Mouse (Mus musculus) forebrain, embryonic 16.5 days (tissue): ENCODE data around the gene Tmem44. TPM values are rescaled to one million over a fixed set of nuclear protein-coding genes. Genes with fewer than 3 reads are reported as not detected.

Source experiments
- ATAC-seq: fragments of 200-750 bp; cut with Nextera tagmentation; 2 replicates; pipeline ENCODE4 v1.8.0; 2017; ENCODE audit warnings: mild to moderate bottlenecking, moderate library complexity
- H3K27ac ChIP-seq: fragments of 300-500 bp; sonication (generic); 2 replicates; pipeline ENCODE4 v1.5.1; 2014; ENCODE audit warnings: low read length, control low read depth
- H3K27me3 ChIP-seq: fragments of 300-500 bp; sonication (generic); replicated peaks from 2 replicates; pipeline ENCODE4 v1.6.1; 2014; ENCODE audit warnings: low read length; ENCODE audit not compliant: control insufficient read depth, insufficient read depth
- H3K36me3 ChIP-seq: fragments of 300-500 bp; sonication (generic); 2 replicates; pipeline ENCODE4 v1.6.1; 2014; ENCODE audit not compliant: control insufficient read depth, insufficient read depth
- H3K4me1 ChIP-seq: fragments of 300-500 bp; sonication (generic); replicated peaks from 2 replicates; pipeline ENCODE4 v1.6.1; 2014; ENCODE audit warnings: low read length; ENCODE audit not compliant: control insufficient read depth, insufficient read depth
- H3K4me2 ChIP-seq: fragments of 300-500 bp; sonication (generic); 2 replicates; pipeline ENCODE4 v1.6.1; 2014; ENCODE audit warnings: mild to moderate bottlenecking, low read length, control low read depth
- H3K4me3 ChIP-seq: fragments of 300-500 bp; sonication (generic); replicated peaks from 2 replicates; pipeline ENCODE4 v1.5.1; 2014; ENCODE audit warnings: mild to moderate bottlenecking, low read length, control low read depth
- H3K9ac ChIP-seq: fragments of 300-500 bp; sonication (generic); replicated peaks from 2 replicates; pipeline ENCODE4 v1.6.1; 2014; ENCODE audit warnings: low read depth, low read length, control low read depth
- H3K9me3 ChIP-seq: fragments of 300-500 bp; sonication (generic); 2 replicates; pipeline ENCODE4 v1.6.1; 2016; ENCODE audit warnings: low read length; ENCODE audit not compliant: control insufficient read depth
- WGBS: fragments of 180-500 bp; shearing (Covaris S2); extraction: QIAGEN DNeasy Blood & Tissue Kit; methylation state at CpG from one replicate; pipeline ENCODE4 v1.1.7; 2014; 5-methylcytosine and 5-hydroxymethylcytosine counted together
- polyA plus RNA-seq: library from polyadenylated mRNA; unstranded; fragments of >200 nt; fragmentation: Nextera tagmentation; extraction: Ambion mirVana; gene quantifications from 2 replicates; pipeline ENCODE4 v1.2.1, GENCODE M21; 2015

Tmem44 gene
- 92.5 and 106 TPM in 2 replicates for polyA plus RNA-seq

- H3K4me2 ChIP-seq, result peak within 1 kb of the TSS; percentile 61
Measured at GRCm38 (mm10) chr16:30550748-30551192, at the start of gene Tmem44. TSS of gene Tmem44 (minus strand) at chr16:30550842.

GRCm38 (mm10) chr16:30599491-30600268 lies 49.0 kb upstream of the Tmem44 start, which contains the start of gene Fam43a:
TSS of gene Fam43a (plus strand) at chr16:30599723.
- peak; percentile 34; the same call in 1 of the 2 replicates for ATAC-seq
- Histone ChIP-seq H3K36me3 (no peaks in the 10 kb centered on the region), H3K9ac (peak within 1 kb of the TSS; percentile 68), H3K4me1 (peaks cover 52% of the 10 kb centered on the region), H3K4me2 (peak within 1 kb of the TSS; percentile 98), H3K27me3 (peaks cover 25% of the 10 kb centered on the region), H3K27ac (peak within 1 kb of the TSS; percentile 26; the same call in 1 of the 2 replicates), H3K4me3 (peak within 1 kb of the TSS; percentile 62), H3K9me3 (peaks cover 2% of the 10 kb centered on the region; the same call in 1 of the 2 replicates)
- under 1% methylated on average over 63 of the region's 63 CpGs for WGBS

More at GRCm38 (mm10) chr16:30550748-30551192, at the start of gene Tmem44:
- Histone ChIP-seq H3K4me3 (peak within 1 kb of the TSS; percentile 89), H3K27ac (peak within 1 kb of the TSS; percentile 85), H3K9me3 (peaks cover 10% of the 10 kb centered on the region), H3K4me1 (peaks cover 31% of the 10 kb centered on the region), H3K36me3 (peaks cover 16% of the 10 kb centered on the region), H3K9ac (peak within 1 kb of the TSS; percentile 98), H3K27me3 (no peaks in the 10 kb centered on the region)
- WGBS, result 9% methylated on average over 14 of the region's 14 CpGs
- peak; percentile 59 for ATAC-seq

GRCm38 (mm10) chr16:30596959-30597681 lies 46.5 kb upstream of the Tmem44 start:
- peak; percentile 54 for ATAC-seq
- Histone ChIP-seq H3K27ac (no peak overlapping the region), H3K4me3 (peak overlapping the region; percentile 26), H3K36me3 (no peaks in the 10 kb centered on the region), H3K27me3 (peaks cover 23% of the 10 kb centered on the region), H3K9me3 (peaks cover 2% of the 10 kb centered on the region; the same call in 1 of the 2 replicates), H3K9ac (0 out of 2 replicates have a peak overlapping the region, but pooled peaks have one; percentile 34), H3K4me1 (peaks cover 45% of the 10 kb centered on the region), H3K4me2 (peak overlapping the region; percentile 53)
- 8% methylated on average over 16 of the region's 16 CpGs for WGBS

DNA sequence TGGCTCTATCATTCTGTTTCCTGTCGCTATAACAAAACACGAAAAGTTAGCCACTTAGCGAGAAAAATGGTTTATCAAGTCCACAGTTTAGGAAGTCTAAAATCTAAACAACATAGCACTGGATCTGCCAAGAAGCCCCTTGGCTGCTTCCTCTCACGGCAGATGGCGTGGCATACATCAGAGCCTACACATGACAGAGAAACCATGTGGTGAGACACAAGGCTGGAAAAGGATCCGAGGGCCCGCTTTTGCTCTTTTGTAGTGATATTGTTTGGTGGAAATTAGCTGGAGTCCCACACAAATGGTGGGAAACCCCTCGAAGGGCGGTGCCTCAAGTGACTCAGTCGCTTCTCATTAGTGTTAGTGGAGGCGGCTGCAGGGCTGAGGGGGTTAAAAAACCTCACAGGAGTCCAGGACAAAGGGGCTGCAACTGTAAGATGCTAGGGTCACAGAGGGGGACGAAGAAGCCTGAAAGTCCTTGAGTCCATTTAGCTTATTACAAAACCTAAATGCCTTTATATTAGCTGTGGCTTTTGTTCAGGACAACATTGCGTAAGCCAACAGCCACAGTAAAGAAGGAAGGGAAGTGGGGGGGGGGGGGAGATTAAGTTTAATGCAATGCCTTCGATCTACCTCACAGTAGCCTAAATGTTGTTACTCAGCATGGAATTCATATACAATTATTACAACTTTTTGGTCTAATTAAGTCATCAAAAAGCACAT lies 45.4 kb upstream of the Tmem44 start:
- Histone ChIP-seq H3K9ac (no peak overlapping the region), H3K9me3 (no peaks in the 10 kb centered on the region), H3K4me3 (no peak overlapping the region), H3K27ac (peak overlapping the region; percentile 66), H3K36me3 (no peaks in the 10 kb centered on the region), H3K27me3 (peaks cover 14% of the 10 kb centered on the region), H3K4me2 (0 out of 2 replicates have a peak overlapping the region, but pooled peaks have one; percentile 16), H3K4me1 (peaks cover 36% of the 10 kb centered on the region)
- ATAC-seq, result peak; percentile 80
- WGBS, result 18% methylated on average over 14 of the region's 14 CpGs

- H3K27ac ChIP-seq, result no peak overlapping the region
- peaks cover 9% of the 10 kb centered on the region for H3K27me3 ChIP-seq
- no peaks in the 10 kb centered on the region for H3K9me3 ChIP-seq
- no peak for ATAC-seq
- peaks cover 29% of the 10 kb centered on the region for H3K4me1 ChIP-seq
- H3K4me2 ChIP-seq, result no peak overlapping the region
- no peaks in the 10 kb centered on the region for H3K36me3 ChIP-seq
- 42% methylated on average over 3 of the region's 3 CpGs for WGBS
- H3K9ac ChIP-seq, result no peak overlapping the region
- no peak overlapping the region for H3K4me3 ChIP-seq
Measured at GRCm38 (mm10) chr16:30595356-30595755, 44.7 kb upstream of the Tmem44 start.

DNA sequence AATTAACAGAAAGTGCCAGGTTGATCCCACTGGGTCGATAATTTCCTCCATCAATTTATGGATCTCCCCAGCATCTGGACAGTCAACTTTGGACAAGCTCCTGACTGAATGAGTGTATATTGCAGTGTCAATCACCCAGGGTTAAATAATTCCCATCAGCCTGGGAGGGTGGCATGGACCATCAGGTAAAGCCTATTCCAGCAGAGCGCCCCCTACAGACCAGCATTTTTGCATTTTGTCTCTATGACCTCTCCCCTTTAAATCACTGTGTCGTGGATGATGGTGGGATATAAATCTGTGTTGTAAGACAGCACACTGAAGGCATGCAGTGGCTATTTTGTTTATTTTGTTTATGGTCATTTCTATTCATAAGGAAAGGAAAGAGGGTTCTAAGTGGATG lies 41.3 kb upstream of the Tmem44 start:
- Histone ChIP-seq H3K9me3 (no peaks in the 10 kb centered on the region), H3K36me3 (no peaks in the 10 kb centered on the region), H3K27me3 (0 out of 2 replicates have a peak, but pooled peaks cover 4% of the 10 kb centered on the region), H3K4me3 (no peak overlapping the region), H3K4me2 (no peak overlapping the region), H3K9ac (no peak overlapping the region), H3K4me1 (peaks cover 19% of the 10 kb centered on the region), H3K27ac (no peak overlapping the region)
- ATAC-seq, result no peak
- 45% methylated on average over 3 of the region's 3 CpGs for WGBS

DNA sequence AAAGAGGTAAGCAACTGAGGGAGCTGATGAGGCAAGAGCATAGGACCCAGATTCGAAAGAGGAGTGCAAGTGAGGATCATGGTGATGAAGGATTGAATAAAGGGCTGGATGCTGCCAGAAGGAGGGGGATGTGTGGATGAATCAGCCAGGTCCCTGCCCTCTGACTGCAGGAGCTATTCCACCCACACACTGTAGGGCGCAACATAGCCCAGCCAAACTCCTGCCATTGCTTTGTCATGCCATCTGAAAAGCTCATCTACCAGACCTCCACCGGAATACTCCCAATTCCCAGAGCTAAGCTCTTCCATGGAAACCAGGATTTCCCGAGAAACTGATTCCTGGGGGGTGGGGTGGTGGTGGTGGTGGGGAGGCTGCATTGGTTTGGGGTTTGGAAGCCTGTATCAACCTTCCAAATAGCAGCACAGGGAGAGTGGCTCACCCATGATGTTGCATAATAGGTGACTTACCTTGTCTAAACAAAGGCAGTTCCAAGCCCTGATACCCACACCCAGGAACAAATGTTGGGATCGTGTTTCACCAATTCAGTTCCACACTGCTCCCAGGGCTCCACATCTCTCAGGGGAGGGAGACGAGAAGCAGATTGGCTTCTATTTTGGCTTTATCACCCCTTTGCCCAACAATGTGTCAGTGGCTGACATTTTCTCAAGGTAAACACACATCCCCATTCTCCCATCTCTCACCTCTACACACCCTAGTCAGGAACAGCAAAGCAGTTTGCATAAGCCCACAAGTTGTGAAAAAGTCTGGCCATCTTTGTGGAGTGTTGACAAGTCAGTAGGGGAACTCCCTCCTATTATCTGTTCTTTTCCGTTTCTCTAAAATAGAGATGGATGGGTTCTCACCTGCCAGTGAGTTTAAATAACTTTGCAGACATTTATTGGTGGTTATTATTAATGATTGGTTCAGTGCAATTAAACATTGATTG lies 39.9 kb upstream of the Tmem44 start:
- no peak overlapping the region for H3K27ac ChIP-seq
- H3K36me3 ChIP-seq, result no peaks in the 10 kb centered on the region
- H3K4me3 ChIP-seq, result no peak overlapping the region
- H3K27me3 ChIP-seq, result 0 out of 2 replicates have a peak, but pooled peaks cover 4% of the 10 kb centered on the region
- H3K4me1 ChIP-seq, result peaks cover 16% of the 10 kb centered on the region
- 39% methylated on average over 7 of the region's 7 CpGs for WGBS
- H3K9ac ChIP-seq, result no peak overlapping the region
- H3K9me3 ChIP-seq, result no peaks in the 10 kb centered on the region
- no peak overlapping the region for H3K4me2 ChIP-seq
- ATAC-seq, result no peak
